Mouse (Mus musculus) ES-Bruce4 (cell line): ENCODE results near the gene Gde1.

ENCODE experiments used
- CTCF ChIP-seq: IDR thresholded peaks from one replicate; pipeline ENCODE4 v1.8.1; 2011; ENCODE audit warnings: low read depth, low read length
- EP300 ChIP-seq: IDR thresholded peaks from 2 replicates; pipeline ENCODE4 v1.6.1; 2011; ENCODE audit warnings: low read depth, low read length; ENCODE audit not compliant: insufficient read depth
- POLR2A ChIP-seq: IDR thresholded peaks from one replicate; pipeline ENCODE4 v1.8.1; 2011; ENCODE audit warnings: low read length; ENCODE audit not compliant: insufficient read depth

GRCm38 (mm10) chr7:118718066-118718465 lies 12.5 kb upstream of the Gde1 start:
- TF ChIP-seq CTCF, result no peak
- no peak for TF ChIP-seq POLR2A
- no peak for TF ChIP-seq EP300
